Mouse (Mus musculus): ENCODE results near the gene Cd164. TPM values are rescaled to one million over a fixed set of nuclear protein-coding genes. Genes with fewer than 3 reads are reported as not detected.
"Not testable (repeated sequence)": the region's sequence is repeated elsewhere in the genome, so short reads cannot be mapped to it uniquely, and the experiment has no call there.

The Cd164 gene
- polyA plus RNA-seq, 1 experiment from 2014 or later: 44.6 TPM

GRCm38 (mm10) chr10:41489708-41490517 lies 29.3 kb upstream of the Cd164 start, which contains the start of the genes Smpd2 and Ppil6:
Gene Smpd2 (minus strand): TSS chr10:41490369.
Gene Ppil6 (plus strand): TSS chr10:41490439.
- peaks cover 12% of the 10 kb centered on the region; the same call in 1 of the 2 replicates for H3K36me3 ChIP-seq (ENCODE audit: control insufficient read depth, insufficient read depth, low read length)
- H3K4me3 ChIP-seq (ENCODE audit: low read depth, low read length): peak within 1 kb of the TSS; percentile 65
- H3K9me3 ChIP-seq (ENCODE audit: control insufficient read depth, low read length): no peaks in the 10 kb centered on the region
- H3K4me1 ChIP-seq (ENCODE audit: control insufficient read depth, insufficient read depth, low read length): peaks cover 3% of the 10 kb centered on the region; the same call in 1 of the 2 replicates
- peak within 1 kb of the TSS; percentile 64 for H3K9ac ChIP-seq (replicated peaks; ENCODE audit: low read depth, low read length)
- peak within 1 kb of the TSS; percentile 89 for H3K4me2 ChIP-seq (ENCODE audit: low read depth, low read length)
- ATAC-seq (ENCODE audit: low read depth): peak; percentile 97
- peak within 1 kb of the TSS; percentile 40; the same call in 1 of the 2 replicates for H3K27ac ChIP-seq (ENCODE audit: low read depth, low read length)
- WGBS: under 1% methylated on average over 50 of the region's 50 CpGs
- no peaks in the 10 kb centered on the region for H3K27me3 ChIP-seq (ENCODE audit: control insufficient read depth, insufficient read depth, low read length)

GRCm38 (mm10) chr10:41490518-41490873 lies 28.7 kb upstream of the Cd164 start:
- Histone ChIP-seq H3K27me3 (ENCODE audit: control insufficient read depth, insufficient read depth, low read length) (no peaks in the 10 kb centered on the region), H3K36me3 (ENCODE audit: control insufficient read depth, insufficient read depth, low read length) (peaks cover 12% of the 10 kb centered on the region; the same call in 1 of the 2 replicates), H3K27ac (ENCODE audit: low read depth, low read length) (no peak overlapping the region), H3K4me2 (ENCODE audit: low read depth, low read length) (peak overlapping the region; percentile 89), H3K4me3 (ENCODE audit: low read depth, low read length) (peak overlapping the region; percentile 65), H3K9me3 (ENCODE audit: control insufficient read depth, low read length) (no peaks in the 10 kb centered on the region), H3K9ac (replicated peaks; ENCODE audit: low read depth, low read length) (peak overlapping the region; percentile 64), H3K4me1 (ENCODE audit: control insufficient read depth, insufficient read depth, low read length) (peaks cover 3% of the 10 kb centered on the region; the same call in 1 of the 2 replicates)
- peak; percentile 68; the same call in 1 of the 2 replicates for ATAC-seq (ENCODE audit: low read depth)
- WGBS: under 1% methylated on average over 29 of the region's 29 CpGs

- H3K36me3 ChIP-seq (ENCODE audit: control insufficient read depth, insufficient read depth, low read length): 0 out of 2 replicates have a peak, but pooled peaks cover 8% of the 10 kb centered on the region
These were observed 28.1 kb upstream of the Cd164 start for GRCm38 (mm10) chr10:41491111-41491510.

GRCm38 (mm10) chr10:41500941-41501340 lies 18.3 kb upstream of the Cd164 start:
- H3K9ac ChIP-seq (replicated peaks; ENCODE audit: low read depth, low read length): no peak overlapping the region
- H3K4me2 ChIP-seq (ENCODE audit: low read depth, low read length): no peak overlapping the region
- H3K27ac ChIP-seq (ENCODE audit: low read depth, low read length): no peak overlapping the region
- ATAC-seq (ENCODE audit: low read depth): no peak
- no peaks in the 10 kb centered on the region for H3K27me3 ChIP-seq (ENCODE audit: control insufficient read depth, insufficient read depth, low read length)
- no peaks in the 10 kb centered on the region for H3K36me3 ChIP-seq (ENCODE audit: control insufficient read depth, insufficient read depth, low read length)
- 70% methylated on average over 4 of the region's 4 CpGs for WGBS
- no peaks in the 10 kb centered on the region for H3K4me1 ChIP-seq (ENCODE audit: control insufficient read depth, insufficient read depth, low read length)
- no peak overlapping the region for H3K4me3 ChIP-seq (ENCODE audit: low read depth, low read length)
- H3K9me3 ChIP-seq (ENCODE audit: control insufficient read depth, low read length): no peaks in the 10 kb centered on the region

More at GRCm38 (mm10) chr10:41491111-41491510, 28.1 kb upstream of the Cd164 start:
- WGBS: 49% methylated on average over 4 of the region's 4 CpGs
- no peak overlapping the region for H3K9ac ChIP-seq (replicated peaks; ENCODE audit: low read depth, low read length)
- peak overlapping the region; percentile 89; the same call in 1 of the 2 replicates for H3K4me2 ChIP-seq (ENCODE audit: low read depth, low read length)
- no peaks in the 10 kb centered on the region for H3K9me3 ChIP-seq (ENCODE audit: control insufficient read depth, low read length)
- no peak for ATAC-seq (ENCODE audit: low read depth)
- peak overlapping the region; percentile 65; the same call in 1 of the 2 replicates for H3K4me3 ChIP-seq (ENCODE audit: low read depth, low read length)
- H3K27me3 ChIP-seq (ENCODE audit: control insufficient read depth, insufficient read depth, low read length): no peaks in the 10 kb centered on the region
- no peak overlapping the region for H3K27ac ChIP-seq (ENCODE audit: low read depth, low read length)
- peaks cover 3% of the 10 kb centered on the region; the same call in 1 of the 2 replicates for H3K4me1 ChIP-seq (ENCODE audit: control insufficient read depth, insufficient read depth, low read length)

- ATAC-seq (ENCODE audit: low read depth): peak; percentile 39; the same call in 1 of the 2 replicates
- no peak overlapping the region for H3K9ac ChIP-seq (replicated peaks; ENCODE audit: low read depth, low read length)
- WGBS: 100% methylated on average over 1 of the region's 1 CpGs
- H3K36me3 ChIP-seq (ENCODE audit: control insufficient read depth, insufficient read depth, low read length): no peaks in the 10 kb centered on the region
- no peak overlapping the region for H3K4me2 ChIP-seq (ENCODE audit: low read depth, low read length)
- no peaks in the 10 kb centered on the region for H3K9me3 ChIP-seq (ENCODE audit: control insufficient read depth, low read length)
- H3K4me3 ChIP-seq (ENCODE audit: low read depth, low read length): no peak overlapping the region
- H3K4me1 ChIP-seq (ENCODE audit: control insufficient read depth, insufficient read depth, low read length): no peaks in the 10 kb centered on the region
- no peaks in the 10 kb centered on the region for H3K27me3 ChIP-seq (ENCODE audit: control insufficient read depth, insufficient read depth, low read length)
- H3K27ac ChIP-seq (ENCODE audit: low read depth, low read length): no peak overlapping the region
These were observed 14.2 kb upstream of the Cd164 start for GRCm38 (mm10) chr10:41504996-41505395.

- 3% methylated on average over 3 of the region's 3 CpGs for WGBS
- H3K9ac ChIP-seq (replicated peaks; ENCODE audit: low read depth, low read length); H3K4me2 ChIP-seq (ENCODE audit: low read depth, low read length); H3K36me3 ChIP-seq (ENCODE audit: control insufficient read depth, insufficient read depth, low read length); H3K9me3 ChIP-seq (ENCODE audit: control insufficient read depth, low read length); H3K27me3 ChIP-seq (ENCODE audit: control insufficient read depth, insufficient read depth, low read length); H3K4me1 ChIP-seq (ENCODE audit: control insufficient read depth, insufficient read depth, low read length); H3K4me3 ChIP-seq (ENCODE audit: low read depth, low read length); H3K27ac ChIP-seq (ENCODE audit: low read depth, low read length): not testable (repeated sequence)
- ATAC-seq (ENCODE audit: low read depth): peak; percentile 80
These were observed 13.8 kb upstream of the Cd164 start for GRCm38 (mm10) chr10:41505446-41505845.

- Histone ChIP-seq H3K4me1 (ENCODE audit: control insufficient read depth, insufficient read depth, low read length) (no peaks in the 10 kb centered on the region), H3K4me3 (ENCODE audit: low read depth, low read length) (no peak overlapping the region), H3K27me3 (ENCODE audit: control insufficient read depth, insufficient read depth, low read length) (no peaks in the 10 kb centered on the region), H3K9ac (replicated peaks; ENCODE audit: low read depth, low read length) (no peak overlapping the region), H3K36me3 (ENCODE audit: control insufficient read depth, insufficient read depth, low read length) (no peaks in the 10 kb centered on the region), H3K4me2 (ENCODE audit: low read depth, low read length) (no peak overlapping the region), H3K27ac (ENCODE audit: low read depth, low read length) (no peak overlapping the region), H3K9me3 (ENCODE audit: control insufficient read depth, low read length) (no peaks in the 10 kb centered on the region)
- no peak for ATAC-seq (ENCODE audit: low read depth)
- 47% methylated on average over 2 of the region's 2 CpGs for WGBS
These were observed 10.1 kb upstream of the Cd164 start for GRCm38 (mm10) chr10:41509160-41509559.

- peaks cover 3% of the 10 kb centered on the region; the same call in 1 of the 2 replicates for H3K4me1 ChIP-seq (ENCODE audit: control insufficient read depth, insufficient read depth, low read length)
- no peak overlapping the region for H3K4me2 ChIP-seq (ENCODE audit: low read depth, low read length)
- no peaks in the 10 kb centered on the region for H3K9me3 ChIP-seq (ENCODE audit: control insufficient read depth, low read length)
- no peak overlapping the region for H3K9ac ChIP-seq (replicated peaks; ENCODE audit: low read depth, low read length)
- no peaks in the 10 kb centered on the region for H3K36me3 ChIP-seq (ENCODE audit: control insufficient read depth, insufficient read depth, low read length)
- no peaks in the 10 kb centered on the region for H3K27me3 ChIP-seq (ENCODE audit: control insufficient read depth, insufficient read depth, low read length)
- H3K27ac ChIP-seq (ENCODE audit: low read depth, low read length): no peak overlapping the region
- 77% methylated on average over 4 of the region's 4 CpGs for WGBS
- no peak for ATAC-seq (ENCODE audit: low read depth)
- no peak overlapping the region for H3K4me3 ChIP-seq (ENCODE audit: low read depth, low read length)
These were observed 4.9 kb upstream of the Cd164 start for GRCm38 (mm10) chr10:41514301-41514700.

GRCm38 (mm10) chr10:41514921-41515320 lies 4.3 kb upstream of the Cd164 start:
- no peaks in the 10 kb centered on the region for H3K9me3 ChIP-seq (ENCODE audit: control insufficient read depth, low read length)
- H3K4me3 ChIP-seq (ENCODE audit: low read depth, low read length): no peak overlapping the region
- H3K27me3 ChIP-seq (ENCODE audit: control insufficient read depth, insufficient read depth, low read length): no peaks in the 10 kb centered on the region
- no peak overlapping the region for H3K4me2 ChIP-seq (ENCODE audit: low read depth, low read length)
- H3K36me3 ChIP-seq (ENCODE audit: control insufficient read depth, insufficient read depth, low read length): no peaks in the 10 kb centered on the region
- no peak overlapping the region for H3K27ac ChIP-seq (ENCODE audit: low read depth, low read length)
- no peak for ATAC-seq (ENCODE audit: low read depth)
- peaks cover 3% of the 10 kb centered on the region; the same call in 1 of the 2 replicates for H3K4me1 ChIP-seq (ENCODE audit: control insufficient read depth, insufficient read depth, low read length)
- no peak overlapping the region for H3K9ac ChIP-seq (replicated peaks; ENCODE audit: low read depth, low read length)

Measured in neural tube, embryonic 14.5 days (tissue).